Mouse (Mus musculus) kidney, adult 10 weeks (tissue): ENCODE data around the gene Prl3a1. TPM values are rescaled to one million over a fixed set of nuclear protein-coding genes. Genes with fewer than 3 reads are reported as not detected.

Experiments used
- polyA plus RNA-seq: library from polyadenylated mRNA; stranded (reverse); fragments of 350-450 nt; fragmentation: Illumina TruSeq; extraction: RNeasy Lipid Tissue Mini Kit (QIAGEN cat#74804); gene quantifications from one replicate; pipeline ENCODE4 v1.2.3, GENCODE M21; 2014; ENCODE audit warnings: low read depth, low replicate concordance

The Prl3a1 gene
- polyA plus RNA-seq: not detected

GRCm38 (mm10) chr13:27259136-27259535 is at the start of gene Prl3a1:
Gene Prl3a1 (plus strand): TSS chr13:27259436.

GRCm38 (mm10) chr13:27241547-27241946 is 17.7 kb upstream of the Prl3a1 start, which contains the start of gene Prl3b1:
Gene Prl3b1 (plus strand): TSS chr13:27241847.

DNA sequence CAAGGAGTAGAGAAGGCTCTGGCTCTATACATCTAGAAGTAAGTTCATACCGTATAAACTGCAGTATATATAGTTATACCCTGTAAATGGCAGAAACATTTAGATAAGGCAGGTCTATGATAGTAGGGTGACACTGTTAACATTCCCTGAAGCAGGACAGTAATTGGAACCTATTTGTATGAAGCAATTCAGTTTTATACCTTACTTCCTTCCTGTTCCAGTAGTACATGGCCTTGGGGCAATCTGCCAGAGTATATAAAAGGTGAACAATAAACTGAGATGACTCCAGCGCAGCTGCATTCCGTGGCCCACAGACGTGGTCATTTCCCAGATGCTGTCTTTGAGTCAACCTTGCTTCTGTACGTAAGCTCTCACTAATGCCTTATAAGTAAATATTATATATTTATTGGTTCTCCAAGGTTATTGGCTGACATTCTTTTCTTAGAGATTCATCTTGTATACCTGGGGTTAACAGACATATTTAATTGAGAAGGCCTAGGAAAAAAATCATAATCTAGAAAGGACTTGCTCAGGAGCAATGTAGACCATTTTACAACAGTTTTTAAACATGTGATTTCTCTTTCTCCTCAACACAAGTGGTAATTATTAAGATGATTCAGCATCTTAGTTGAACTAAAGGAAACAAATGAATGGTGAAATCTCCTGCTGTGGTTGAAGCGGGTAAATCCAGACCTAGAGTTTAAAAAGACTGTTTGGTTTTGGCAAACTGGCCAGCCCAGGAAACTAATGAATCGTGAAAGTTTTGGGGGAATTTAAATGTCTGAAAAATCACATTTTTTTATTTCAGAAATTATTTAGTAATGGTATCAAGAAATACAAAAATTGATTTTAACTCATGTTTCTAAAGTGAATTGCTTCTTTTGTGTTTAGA is 53.3 kb downstream of the Prl3a1 start, which contains the start of gene Prl6a1:
Gene Prl6a1 (plus strand): TSS at position 294 of the 892 bp plus-strand sequence.

Other genes starting within 250 kb of the Prl3a1 start
- not detected for gene Prl, start 201.9 kb upstream of the Prl3a1 start, polyA plus RNA-seq
- gene Prl3d1, start 165.2 kb upstream of the Prl3a1 start, polyA plus RNA-seq: not detected
- gene Prl3d2, start 137.7 kb upstream of the Prl3a1 start, polyA plus RNA-seq: not detected
- gene Prl3d3, start 102.6 kb upstream of the Prl3a1 start, polyA plus RNA-seq: not detected
- not detected for gene Prl3c1, start 62.8 kb upstream of the Prl3a1 start, polyA plus RNA-seq
- gene Prl3b1, start 17.6 kb upstream of the Prl3a1 start, polyA plus RNA-seq: not detected
- not detected for gene Prl6a1, start 53.2 kb downstream of the Prl3a1 start, polyA plus RNA-seq
- gene Prl8a2, start 86.2 kb downstream of the Prl3a1 start, polyA plus RNA-seq: not detected
- not detected for gene Prl2b1, start 131.4 kb downstream of the Prl3a1 start, polyA plus RNA-seq
- gene Prl8a6, start 179.3 kb downstream of the Prl3a1 start, polyA plus RNA-seq: not detected